ENCODE assay signal across 23 mouse cellular contexts in the genomic region with DNA sequence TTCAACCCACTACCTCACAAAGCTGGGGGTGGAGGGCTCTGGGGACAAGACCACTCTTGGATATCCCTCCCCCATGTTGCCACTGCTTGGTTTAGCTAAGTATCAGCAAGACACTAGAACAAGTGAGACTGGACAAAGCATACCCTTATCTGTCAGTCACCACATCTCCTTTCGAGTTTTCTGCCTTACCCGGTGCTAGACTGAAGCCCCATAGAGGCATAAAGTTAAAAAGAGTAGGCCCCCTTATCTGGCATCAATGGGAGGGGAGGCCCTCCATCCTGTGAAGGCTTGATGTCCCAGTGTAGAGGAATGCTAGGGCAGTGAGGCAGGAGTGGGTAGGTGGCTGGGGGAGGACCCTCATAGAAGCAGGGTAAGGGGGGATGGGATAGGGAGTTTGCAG. TPM values are rescaled to one million over a fixed set of nuclear protein-coding genes. Genes with fewer than 3 reads are reported as not detected.
DNase-seq lines count a peak whose midpoint lies in the region; ATAC-seq and TF ChIP-seq lines count a peak whose summit lies in the region.
"Had no signal": no experiment of that assay in that cellular context is flagged by ENCODE, and none has a peak within 500 bp of the region (broad histone marks: within the 10 kb centered on the region; RNA-seq: fewer than 3 reads in every experiment).

No protein-coding gene starts in this region.

- H3K4me3 ChIP-seq in liver, embryonic 11.5 days (ENCODE audit: low read depth, low read length): no peak overlapping the region
- no peak overlapping the region for H3K4me3 ChIP-seq in liver, postnatal 0 days (ENCODE audit: low read depth, low read length)
- no peak overlapping the region for H3K4me3 ChIP-seq in liver, embryonic 12.5 days
- H3K4me3 ChIP-seq in midbrain, embryonic 11.5 days (ENCODE audit: low read depth, low read length): no peak overlapping the region
- no peak overlapping the region for H3K4me3 ChIP-seq in midbrain, embryonic 15.5 days
- H3K4me3 ChIP-seq in liver, embryonic 13.5 days (replicated peaks): no peak overlapping the region

- TF ChIP-seq CTCF in liver, postnatal 0 days (IDR thresholded peaks at IDR 0.05; ENCODE audit: low read depth): no peak

- no peaks in the 10 kb centered on the region for H3K27me3 ChIP-seq in liver, embryonic 11.5 days (replicated peaks; ENCODE audit: control insufficient read depth, insufficient read depth, low read length)
- no peaks in the 10 kb centered on the region for H3K27me3 ChIP-seq in liver, postnatal 0 days (ENCODE audit: insufficient read depth, low read length)
- H3K27me3 ChIP-seq in liver, embryonic 12.5 days (replicated peaks): no peaks in the 10 kb centered on the region
- no peaks in the 10 kb centered on the region for H3K27me3 ChIP-seq in midbrain, embryonic 11.5 days (ENCODE audit: control insufficient read depth, insufficient read depth, low read length)
- H3K27me3 ChIP-seq in midbrain, embryonic 15.5 days (replicated peaks): no peaks in the 10 kb centered on the region
- H3K27me3 ChIP-seq in liver, embryonic 13.5 days: no peaks in the 10 kb centered on the region
- H3K27me3 ChIP-seq: CH12.LX, Patski had no signal

- TF ChIP-seq EP300 in liver, postnatal 0 days (IDR thresholded peaks at IDR 0.05; ENCODE audit: low read depth): no peak

- peak; percentile 57; the same call in 1 of the 2 replicates for ATAC-seq in liver, embryonic 11.5 days (replicated peaks; ENCODE audit: low FRiP score)
- ATAC-seq in liver, postnatal 0 days: no peak
- peak; percentile 54; the same call in 1 of the 2 replicates for ATAC-seq in liver, embryonic 12.5 days
- ATAC-seq in midbrain, embryonic 11.5 days (ENCODE audit: low FRiP score): no peak
- ATAC-seq in midbrain, embryonic 15.5 days (replicated peaks): no peak
- ATAC-seq in liver, embryonic 13.5 days (ENCODE audit: low read depth): peak; percentile 39; the same call in 1 of the 2 replicates
- ATAC-seq: activated CD4-positive, CD25-positive, alpha-beta regulatory T cell, adult 4 months; CD4-positive, CD25-positive, alpha-beta regulatory T cell, adult 4 months; Patski had no signal

- 38% methylated on average over 2 of the region's 2 CpGs for WGBS in liver, embryonic 11.5 days
- WGBS in liver, postnatal 0 days (ENCODE audit: insufficient replicate concordance): 45% methylated on average over 2 of the region's 2 CpGs
- 18% methylated on average over 2 of the region's 2 CpGs for WGBS in liver, embryonic 12.5 days (ENCODE audit: insufficient replicate concordance)
- 83% methylated on average over 2 of the region's 2 CpGs for WGBS in midbrain, embryonic 11.5 days
- WGBS in midbrain, embryonic 15.5 days: 77% methylated on average over 2 of the region's 2 CpGs
- WGBS in liver, embryonic 13.5 days (ENCODE audit: insufficient replicate concordance): 20% methylated on average over 2 of the region's 2 CpGs

- H3K27ac ChIP-seq in liver, embryonic 11.5 days (ENCODE audit: low read depth, low read length): no peak overlapping the region
- no peak overlapping the region for H3K27ac ChIP-seq in liver, postnatal 0 days (ENCODE audit: low read depth)
- H3K27ac ChIP-seq in liver, embryonic 12.5 days: no peak overlapping the region
- no peak overlapping the region for H3K27ac ChIP-seq in midbrain, embryonic 11.5 days (ENCODE audit: low read depth, low read length)
- no peak overlapping the region for H3K27ac ChIP-seq in midbrain, embryonic 15.5 days
- no peak overlapping the region for H3K27ac ChIP-seq in liver, embryonic 13.5 days

- no peaks in the 10 kb centered on the region for H3K9me3 ChIP-seq in liver, embryonic 11.5 days (ENCODE audit: control insufficient read depth, low read length)
- no peaks in the 10 kb centered on the region for H3K9me3 ChIP-seq in liver, postnatal 0 days (ENCODE audit: low read length)
- H3K9me3 ChIP-seq in liver, embryonic 12.5 days (replicated peaks): no peaks in the 10 kb centered on the region
- no peaks in the 10 kb centered on the region for H3K9me3 ChIP-seq in midbrain, embryonic 11.5 days (ENCODE audit: control insufficient read depth, low read length)
- no peaks in the 10 kb centered on the region for H3K9me3 ChIP-seq in midbrain, embryonic 15.5 days
- H3K9me3 ChIP-seq in liver, embryonic 13.5 days (replicated peaks): no peaks in the 10 kb centered on the region
- H3K9me3 ChIP-seq: G1E had no signal

- DNase-seq in liver, embryonic 11.5 days (ENCODE audit: low spot score): no peak
- no peak for DNase-seq in liver, postnatal 0 days
- no peak for DNase-seq in liver
- DNase-seq in midbrain, embryonic 11.5 days (ENCODE audit: low spot score, missing footprints): peak; percentile 53
- no peak for DNase-seq in liver, embryonic 13.5 days
- no peak for DNase-seq in heart, adult 8-10 months (ENCODE audit: low spot score)
- DNase-seq: adrenal gland, adult 2 months; adrenal gland, adult 8-10 months; adrenal gland, postnatal 10 days; adrenal gland, postnatal 14 days; adrenal gland, postnatal 25 days; adrenal gland, postnatal 36 days; B cell, adult 2 months; cerebellum, adult 11 months; cerebellum, adult 11-12 months had no signal

- H3K4me2 ChIP-seq in liver, embryonic 11.5 days: no peak overlapping the region
- no peak overlapping the region for H3K4me2 ChIP-seq in liver, postnatal 0 days (ENCODE audit: low read depth, low read length)
- no peak overlapping the region for H3K4me2 ChIP-seq in liver, embryonic 12.5 days
- no peak overlapping the region for H3K4me2 ChIP-seq in midbrain, embryonic 11.5 days
- no peak overlapping the region for H3K4me2 ChIP-seq in midbrain, embryonic 15.5 days
- H3K4me2 ChIP-seq in liver, embryonic 13.5 days: no peak overlapping the region

- no peaks in the 10 kb centered on the region for H3K36me3 ChIP-seq in liver, embryonic 11.5 days (ENCODE audit: control insufficient read depth, insufficient read depth, low read length)
- H3K36me3 ChIP-seq in liver, postnatal 0 days (replicated peaks; ENCODE audit: insufficient read depth, low read length): no peaks in the 10 kb centered on the region
- H3K36me3 ChIP-seq in liver, embryonic 12.5 days: no peaks in the 10 kb centered on the region
- H3K36me3 ChIP-seq in midbrain, embryonic 11.5 days (ENCODE audit: control insufficient read depth, insufficient read depth, low read length): no peaks in the 10 kb centered on the region
- no peaks in the 10 kb centered on the region for H3K36me3 ChIP-seq in midbrain, embryonic 15.5 days (replicated peaks)
- no peaks in the 10 kb centered on the region for H3K36me3 ChIP-seq in liver, embryonic 13.5 days
- H3K36me3 ChIP-seq: G1E had no signal

- H3K9ac ChIP-seq in liver, embryonic 11.5 days (ENCODE audit: low read depth, low read length): no peak overlapping the region
- H3K9ac ChIP-seq in liver, postnatal 0 days (replicated peaks): no peak overlapping the region
- no peak overlapping the region for H3K9ac ChIP-seq in liver, embryonic 12.5 days
- no peak overlapping the region for H3K9ac ChIP-seq in midbrain, embryonic 11.5 days (ENCODE audit: low read length)
- no peak overlapping the region for H3K9ac ChIP-seq in midbrain, embryonic 15.5 days
- no peak overlapping the region for H3K9ac ChIP-seq in liver, embryonic 13.5 days

- no peaks in the 10 kb centered on the region for H3K4me1 ChIP-seq in liver, embryonic 11.5 days (replicated peaks; ENCODE audit: control insufficient read depth, insufficient read depth, low read length)
- H3K4me1 ChIP-seq in liver, postnatal 0 days (ENCODE audit: insufficient read depth): peaks cover 4% of the 10 kb centered on the region
- peaks cover 7% of the 10 kb centered on the region for H3K4me1 ChIP-seq in liver, embryonic 12.5 days
- no peaks in the 10 kb centered on the region for H3K4me1 ChIP-seq in midbrain, embryonic 11.5 days (ENCODE audit: control insufficient read depth, insufficient read depth, low read length)
- 0 out of 2 replicates have a peak, but pooled peaks cover 4% of the 10 kb centered on the region for H3K4me1 ChIP-seq in midbrain, embryonic 15.5 days
- H3K4me1 ChIP-seq in liver, embryonic 13.5 days (replicated peaks): peaks cover 5% of the 10 kb centered on the region

RNA-seq across cellular contexts. Expression of gene Rras2, which starts 59.0 kb away (rescaled TPM):
- polyA plus RNA-seq in liver, embryonic 11.5 days (2014; fragmentation: Nextera tagmentation; extraction: Ambion mirVana): 20.1 and 20.4 TPM in 2 replicates
- 8.1 and 8.7 TPM in 2 replicates for polyA plus RNA-seq in liver, postnatal 0 days (2015; fragmentation: Nextera tagmentation; extraction: Ambion mirVana)
- polyA plus RNA-seq in liver, embryonic 12.5 days (2016; fragmentation: Nextera tagmentation; extraction: Ambion mirVana): 13.7 and 14.5 TPM in 2 replicates
- polyA plus RNA-seq in midbrain, embryonic 11.5 days (2014; fragmentation: Nextera tagmentation; extraction: Ambion mirVana): 26.7 and 30.7 TPM in 2 replicates
- 20.7 and 21.6 TPM in 2 replicates for polyA plus RNA-seq in midbrain, embryonic 15.5 days (2015; fragmentation: Nextera tagmentation; extraction: Ambion mirVana)
- 7.7 and 8.4 TPM in 2 replicates for polyA plus RNA-seq in liver, embryonic 13.5 days (2015; fragmentation: Nextera tagmentation; extraction: Ambion mirVana)
- 10 to 100 TPM; 42.5 to 68.2 (median 55.1) TPM for total RNA-seq in heart, adult 8-10 months (2022)
- total RNA-seq: MEL had no signal
- polyA plus RNA-seq: G1E had no signal

Comparison
In these comparisons a context has a peak if more than half of its experiments do, and no peak if none do; other contexts are left out.
1. ATAC-seq: peak in liver, embryonic 11.5 days (single experiment), liver, embryonic 12.5 days (single experiment) and liver, embryonic 13.5 days (single experiment); none in liver, postnatal 0 days (single experiment), midbrain, embryonic 11.5 days (single experiment) and midbrain, embryonic 15.5 days (single experiment).